Mouse (Mus musculus) lung, postnatal 14 days (tissue): ENCODE results near the gene Nt5m.
A peak's percentile ranks its signal among the peaks of the same experiment; 100 is the strongest.

Experiments
- DNase-seq: peaks from one replicate; pipeline ENCODE4 v3.0.0; 2021

Gene Nt5m

DNA sequence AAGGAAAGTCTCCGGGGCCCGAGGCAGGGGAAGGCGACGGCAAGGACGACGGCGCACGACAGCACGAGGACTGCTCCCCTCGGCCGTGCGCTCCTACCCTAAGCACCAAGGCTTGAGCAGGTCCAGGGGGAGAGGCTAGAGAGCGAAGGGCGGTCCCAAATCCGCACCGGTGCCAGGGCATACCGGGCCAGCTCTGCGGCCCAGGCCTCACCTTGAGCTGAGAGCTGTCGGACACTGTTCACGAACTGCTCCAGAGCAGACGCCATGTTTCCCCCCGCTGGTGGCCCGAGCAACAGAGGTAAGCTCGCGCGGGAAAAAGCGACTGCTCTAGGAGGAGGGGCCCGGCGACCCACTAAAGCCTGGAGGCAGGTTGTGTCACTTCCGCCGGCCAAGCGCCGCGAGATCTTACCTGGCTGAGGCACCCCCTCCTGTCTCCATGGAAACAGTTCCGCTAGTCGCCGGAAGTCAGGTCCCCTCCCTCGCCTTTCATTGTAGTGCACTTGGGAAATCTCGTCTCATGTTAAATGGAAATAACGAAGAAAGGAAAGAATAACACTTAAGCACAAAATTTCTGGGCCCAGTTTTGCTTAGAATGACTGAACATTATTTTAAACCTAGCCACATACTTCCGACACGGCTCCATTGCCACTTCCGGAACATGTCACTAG lies 346 bp downstream of the Nt5m start, which contains the start of gene Cops3:
TSS of gene Cops3 (minus strand) at position 380 of the 668 bp plus-strand sequence.
- DNase-seq = peak; percentile 95

DNA sequence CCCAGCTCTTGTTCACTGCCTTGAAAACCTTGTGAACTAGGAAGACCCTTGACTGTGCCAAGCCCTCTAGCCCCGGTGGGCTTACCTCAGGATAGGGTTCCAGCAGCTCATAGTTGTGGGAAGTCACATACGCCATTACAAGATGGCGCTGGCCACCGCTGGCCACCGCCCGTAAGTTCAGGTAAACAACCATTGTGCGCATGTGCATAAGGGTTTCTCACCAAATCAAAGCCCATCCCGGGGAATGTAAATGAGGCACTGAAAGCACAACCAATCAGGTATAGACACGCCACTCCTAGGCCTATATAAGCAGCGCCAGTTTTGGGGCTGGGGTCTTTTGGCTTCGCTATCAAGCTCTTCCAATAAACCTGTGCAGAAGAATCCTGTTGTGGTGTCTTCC lies 7.1 kb downstream of the Nt5m start:
- DNase-seq = no peak

DNA sequence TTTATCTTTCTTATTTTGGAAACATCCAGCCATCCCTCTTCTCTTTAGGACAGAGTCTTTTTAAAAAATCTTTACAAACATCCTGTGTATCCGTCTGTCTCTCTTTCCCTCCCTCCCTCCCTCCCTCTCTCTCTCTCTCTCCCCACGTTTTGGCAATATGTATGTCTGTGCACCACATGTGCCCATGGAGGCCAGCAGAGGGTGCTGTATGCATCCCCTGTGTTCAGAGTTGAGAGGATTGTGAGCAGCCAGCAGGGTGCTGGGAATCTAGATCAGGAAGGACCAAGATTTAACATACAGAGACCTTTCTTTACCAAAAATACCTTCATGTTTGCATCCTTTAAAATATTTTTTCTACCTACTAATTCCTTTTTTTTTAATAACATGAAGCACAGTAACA lies 7.9 kb downstream of the Nt5m start:
- DNase-seq = peak; percentile 51

DNA sequence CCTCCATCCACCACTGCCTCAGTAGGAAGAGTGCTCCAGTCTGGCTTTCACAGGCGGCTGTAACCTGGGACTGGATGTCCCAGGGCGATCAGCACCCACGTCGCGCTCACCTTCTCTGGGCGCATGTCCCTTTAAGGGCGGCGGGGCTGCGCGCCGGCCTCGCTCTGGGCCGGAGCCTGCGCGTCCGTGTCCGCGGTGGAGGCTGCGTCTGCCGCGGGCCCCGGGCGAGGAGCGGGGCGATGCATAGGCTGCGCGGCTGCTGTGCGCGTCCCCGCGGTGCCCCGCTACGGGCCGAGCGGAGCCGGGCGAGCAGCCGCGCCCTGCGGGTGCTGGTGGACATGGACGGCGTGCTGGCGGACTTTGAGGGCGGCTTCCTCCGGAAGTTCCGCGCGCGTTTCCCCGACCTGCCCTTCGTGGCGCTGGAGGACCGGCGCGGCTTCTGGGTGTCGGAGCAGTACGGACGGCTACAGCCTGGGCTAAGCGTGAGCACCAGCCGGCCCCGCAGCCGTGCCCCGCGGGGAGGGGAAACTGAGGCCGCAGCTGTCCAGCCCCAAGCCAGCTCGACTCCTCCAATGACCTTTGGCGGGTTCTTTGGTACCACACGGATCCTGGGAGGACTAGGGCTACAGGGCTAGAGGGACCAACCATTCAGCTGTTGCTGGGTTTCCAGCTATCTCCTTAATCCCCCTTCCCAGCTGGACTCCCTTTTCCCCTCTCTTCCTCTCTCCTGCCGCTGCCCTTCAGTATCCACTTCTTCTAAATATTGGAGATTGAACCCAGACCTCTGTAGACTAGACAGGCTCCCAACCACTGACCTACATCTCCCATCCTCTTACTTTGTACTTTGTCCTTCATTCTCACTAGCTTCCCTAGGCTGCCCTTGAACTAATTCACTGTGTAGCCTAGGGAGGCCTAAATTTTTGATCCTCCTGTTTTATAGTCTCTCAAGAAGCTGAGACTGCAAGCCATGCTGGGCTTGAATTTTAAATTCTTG lies 8.9 kb downstream of the Nt5m start:
- DNase-seq = peak; percentile 83

DNA sequence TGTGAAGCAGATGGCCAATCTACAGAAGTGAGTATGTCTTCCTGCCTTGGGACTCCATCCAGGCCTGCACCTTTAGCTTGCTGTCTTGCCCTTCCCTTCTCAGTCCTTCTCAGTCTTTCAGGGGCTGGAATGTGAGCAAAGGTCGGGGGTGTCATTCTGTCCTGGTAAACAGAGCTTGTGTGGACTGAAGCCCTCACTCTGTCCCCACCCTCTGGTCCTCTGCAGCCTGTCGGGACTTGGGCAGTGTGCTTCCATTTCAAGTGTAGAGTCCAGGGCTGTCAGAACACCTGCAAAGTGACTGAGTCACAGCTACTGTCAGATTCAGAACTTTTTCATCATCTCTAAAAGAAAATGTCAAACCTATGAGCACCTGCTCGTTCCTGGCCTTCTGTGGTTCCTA lies 13.6 kb downstream of the Nt5m start:
- no peak for DNase-seq

DNA sequence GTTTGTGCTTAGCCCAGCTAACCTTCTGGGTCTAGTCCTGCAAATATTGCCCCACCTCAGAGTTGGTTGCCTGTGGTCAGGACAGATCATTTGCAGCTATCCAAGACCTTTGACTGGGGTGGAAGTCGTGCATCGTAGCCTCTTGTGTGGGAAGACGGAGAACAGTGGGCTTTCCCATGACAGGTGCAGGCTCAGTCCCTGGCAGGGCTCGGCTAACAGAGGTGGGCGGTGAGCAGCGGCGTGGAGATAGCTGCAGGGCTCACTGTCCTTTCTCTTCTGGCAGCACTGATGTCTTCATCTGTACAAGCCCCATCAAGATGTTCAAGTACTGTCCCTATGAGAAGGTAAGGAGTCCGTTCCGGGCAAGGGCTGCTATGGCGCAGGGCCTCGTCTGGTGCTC lies 21.2 kb downstream of the Nt5m start:
- no peak for DNase-seq

GRCm38 (mm10) chr11:59864316-59864715 lies 25.1 kb downstream of the Nt5m start:
- DNase-seq = no peak

DNA sequence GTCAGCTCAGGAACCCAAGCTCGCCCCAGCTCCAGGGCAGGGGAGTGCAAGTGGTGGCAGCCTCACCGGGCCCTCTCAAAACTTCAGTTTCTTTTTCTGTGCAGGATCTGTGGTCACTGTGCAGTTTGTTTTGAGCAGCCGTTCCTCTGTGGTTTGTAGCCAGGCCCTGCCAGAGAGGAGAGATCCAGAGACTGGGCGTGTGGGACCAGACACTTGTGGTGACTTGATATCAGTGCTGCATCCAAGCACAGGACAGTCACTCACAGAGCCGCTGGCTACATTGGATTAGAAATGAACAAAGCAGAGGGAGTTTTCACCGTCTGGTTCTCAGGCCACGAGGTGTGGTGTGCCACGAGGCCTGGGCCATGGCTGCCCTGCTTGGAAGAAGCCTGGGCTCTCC lies 32.9 kb downstream of the Nt5m start:
- DNase-seq = no peak

- DNase-seq = peak; percentile 87
Measured at GRCm38 (mm10) chr11:59880031-59880430, 40.8 kb downstream of the Nt5m start.

GRCm38 (mm10) chr11:59885217-59885986 lies 46.2 kb downstream of the Nt5m start:
- peak; percentile 40 for DNase-seq

DNA sequence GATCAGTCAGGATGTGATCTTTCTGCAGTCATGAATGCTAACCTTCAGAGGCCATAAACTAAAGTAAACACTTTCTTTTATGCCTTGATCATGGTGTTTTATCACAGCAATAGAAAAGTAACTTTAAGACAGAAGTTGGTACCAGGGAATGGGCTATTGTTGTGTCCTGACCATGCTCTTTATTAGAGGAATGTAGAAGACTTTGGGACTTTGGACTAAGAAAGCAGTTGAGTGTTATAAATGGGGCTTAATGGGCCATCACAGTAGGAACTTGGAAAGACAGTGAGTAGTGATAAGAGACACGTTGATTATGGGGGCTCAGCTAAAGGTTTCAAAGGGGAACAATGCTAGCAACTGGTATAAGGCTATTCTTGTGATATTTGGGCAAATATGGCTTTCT lies 47.7 kb downstream of the Nt5m start:
- no peak for DNase-seq

- no peak for DNase-seq
Measured at GRCm38 (mm10) chr11:59888151-59888550, 48.9 kb downstream of the Nt5m start.

DNA sequence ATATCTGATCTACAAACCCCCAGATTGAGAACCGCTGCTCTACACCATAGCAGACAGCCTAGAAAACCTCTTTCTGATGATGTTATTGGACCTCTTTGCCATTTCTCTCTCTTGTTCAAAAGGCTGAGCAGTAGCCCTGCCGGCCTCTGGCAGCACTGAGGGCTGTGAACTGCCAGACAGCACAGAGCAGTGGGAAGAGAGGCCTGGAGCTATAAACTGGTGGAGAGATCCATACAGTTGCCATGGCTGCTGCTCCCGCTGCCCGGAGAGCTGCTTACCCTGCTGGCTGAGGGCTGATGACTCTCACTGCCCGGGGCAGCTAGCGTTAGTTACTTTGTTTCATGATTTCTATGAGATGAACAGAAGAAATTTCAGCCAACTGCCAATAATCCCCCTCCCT lies 52.6 kb downstream of the Nt5m start:
- no peak for DNase-seq

- no peak for DNase-seq
Measured at GRCm38 (mm10) chr11:59893153-59893788, 54.0 kb downstream of the Nt5m start.

DNA sequence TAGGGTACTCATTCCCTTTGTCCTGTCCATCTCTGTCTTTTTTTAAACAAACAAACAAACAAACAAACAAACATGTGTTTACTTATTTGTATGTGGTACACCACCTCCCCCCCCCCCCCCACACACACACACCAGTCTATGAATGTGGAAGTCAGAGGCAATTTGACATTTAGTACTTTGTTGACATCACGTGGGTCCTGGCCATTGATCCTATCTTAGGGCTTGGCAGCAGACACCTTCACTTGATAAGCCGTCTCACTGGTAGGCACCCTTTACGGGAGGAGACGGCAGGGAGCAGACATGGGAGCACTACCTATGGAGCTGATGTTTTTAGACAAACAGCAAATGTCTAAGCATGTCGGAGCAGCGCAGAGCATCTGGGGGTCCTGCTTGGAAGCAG lies 55.7 kb downstream of the Nt5m start:
- DNase-seq = no peak

- no peak for DNase-seq
Measured at GRCm38 (mm10) chr11:59895316-59895715, 56.1 kb downstream of the Nt5m start.

GRCm38 (mm10) chr11:59897981-59898599 lies 58.8 kb downstream of the Nt5m start:
- no peak for DNase-seq

- peak; percentile 60 for DNase-seq
Measured at GRCm38 (mm10) chr11:59899711-59900685, 60.8 kb downstream of the Nt5m start.

DNA sequence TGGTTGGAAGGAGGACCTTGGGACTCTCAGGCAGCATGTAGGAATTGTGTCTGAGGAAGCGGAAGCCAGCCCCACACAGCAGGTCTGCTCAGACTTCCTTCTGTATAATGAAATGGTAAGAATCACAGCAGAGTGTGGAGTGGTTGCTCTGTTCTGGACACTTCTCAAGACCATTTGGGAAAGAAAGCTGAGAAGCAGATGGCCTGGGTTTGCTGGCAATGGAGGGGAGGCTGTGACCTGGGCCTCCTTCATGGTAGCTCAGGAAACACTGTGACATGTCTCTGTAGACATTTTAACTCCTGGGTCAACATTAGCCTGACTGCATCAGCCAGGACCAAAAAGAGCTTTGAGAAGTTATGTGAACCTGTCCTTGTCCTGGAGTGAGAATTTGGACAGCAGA lies 61.7 kb downstream of the Nt5m start:
- no peak for DNase-seq

DNA sequence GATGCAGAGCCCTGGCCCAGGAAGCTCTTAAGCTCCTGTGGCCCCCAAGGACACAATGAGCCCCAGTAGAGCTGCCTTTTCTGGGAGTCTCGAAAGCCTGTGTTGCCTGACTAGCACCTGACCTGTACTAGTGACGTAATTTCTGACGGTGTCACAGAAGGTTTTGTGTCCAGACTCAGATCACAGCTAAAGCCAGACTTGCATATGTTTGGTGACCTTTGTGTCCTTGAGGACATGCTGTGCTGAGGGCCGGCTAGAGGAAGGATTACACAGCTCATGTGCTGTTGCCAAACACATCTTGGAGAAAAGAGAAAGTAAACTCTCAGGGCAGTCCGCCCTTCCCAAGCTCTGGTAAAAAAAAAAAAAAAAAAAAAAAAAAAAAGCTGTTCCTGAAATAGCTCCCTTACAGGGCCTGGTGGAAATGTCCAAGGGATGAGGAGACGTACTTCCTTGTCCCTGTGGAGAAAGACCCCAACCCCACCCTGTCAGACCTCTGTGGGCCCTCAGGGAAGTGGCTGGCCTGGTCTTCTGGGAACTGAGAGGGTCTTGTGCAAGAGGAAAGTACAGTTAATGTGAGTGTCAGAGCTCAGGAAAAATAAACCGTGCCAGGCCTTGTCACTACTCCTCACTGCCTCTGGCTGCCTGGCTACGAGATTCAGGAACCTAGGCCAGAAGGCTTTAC lies 62.9 kb downstream of the Nt5m start:
- peak; percentile 58 for DNase-seq
